Mouse (Mus musculus): ENCODE data around the gene Mras. TPM values are rescaled to one million over a fixed set of nuclear protein-coding genes. Genes with fewer than 3 reads are reported as not detected.

Mras gene
- polyA plus RNA-seq, 1 experiment from 2014 or later: 29.6 TPM

DNA sequence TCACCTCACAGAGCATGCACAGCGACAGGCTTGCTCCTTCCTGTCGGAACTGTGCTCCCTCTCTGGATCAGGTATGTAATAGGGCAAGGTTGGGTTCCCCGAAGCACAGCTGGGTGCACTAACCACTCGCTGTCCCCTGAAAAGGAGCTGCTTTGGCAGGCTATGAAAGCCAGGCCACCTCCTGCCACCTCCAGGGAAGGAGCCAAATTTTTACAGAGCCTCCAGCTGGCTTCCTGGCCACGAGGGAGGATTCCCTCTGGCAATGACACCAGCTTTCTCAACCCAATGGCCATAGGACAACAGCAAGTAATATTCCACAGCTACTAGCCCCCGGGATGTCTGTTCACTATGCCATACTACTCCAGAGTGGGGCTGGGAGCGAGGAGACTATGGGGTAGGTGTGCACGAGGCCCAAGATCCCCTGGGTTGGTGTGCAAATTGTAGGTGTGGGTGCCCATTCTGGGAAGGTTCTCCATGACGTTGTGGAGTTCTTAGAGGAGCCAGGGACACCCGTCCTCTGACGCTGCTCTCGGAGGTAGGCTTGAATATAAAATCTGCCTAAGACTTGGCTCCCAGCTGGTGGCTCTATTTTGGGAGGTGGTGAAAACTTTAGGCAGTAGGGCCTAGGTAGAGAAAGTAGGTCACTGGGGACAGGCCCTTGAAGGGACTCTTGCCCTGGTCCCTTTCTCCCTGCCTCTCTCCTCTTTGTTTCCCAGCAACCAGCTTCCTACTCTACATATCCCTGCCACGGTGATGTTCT is 39.9 kb downstream of the Mras start:
- H3K9me3 ChIP-seq: no peaks in the 10 kb centered on the region
- H3K27me3 ChIP-seq: no peaks in the 10 kb centered on the region
- H3K4me3 ChIP-seq: no peak overlapping the region
- WGBS: 84% methylated on average over 13 of the region's 13 CpGs
- no peak overlapping the region for H3K9ac ChIP-seq
- H3K4me2 ChIP-seq (replicated peaks): no peak overlapping the region
- H3K36me3 ChIP-seq: peaks cover 34% of the 10 kb centered on the region
- H3K4me1 ChIP-seq: peaks cover 17% of the 10 kb centered on the region
- H3K27ac ChIP-seq: no peak overlapping the region
- ATAC-seq (ENCODE audit: low FRiP score, low read depth): no peak

DNA sequence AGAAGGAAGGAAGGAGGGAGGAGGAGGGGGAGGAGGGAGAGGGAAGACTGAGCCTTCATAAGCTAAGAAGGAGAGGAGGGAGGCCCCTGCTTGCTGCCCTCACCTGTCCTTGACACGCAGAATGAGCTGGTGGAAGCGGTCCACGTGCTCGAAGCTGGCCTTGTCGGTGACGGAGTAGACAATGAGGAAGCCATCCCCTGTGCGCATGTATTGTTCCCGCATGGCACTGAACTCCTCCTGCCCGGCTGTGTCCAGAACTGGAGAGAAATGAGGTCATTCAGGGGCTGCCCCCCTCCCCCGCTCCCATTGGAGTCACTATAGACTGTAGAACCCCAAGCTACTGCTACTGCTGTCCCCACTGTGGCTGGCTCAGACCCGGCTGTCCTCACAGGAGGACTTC is 42.8 kb downstream of the Mras start:
- H3K9ac ChIP-seq: no peak overlapping the region
- WGBS: 80% methylated on average over 11 of the region's 11 CpGs
- ATAC-seq (ENCODE audit: low FRiP score, low read depth): no peak

GRCm38 (mm10) chr9:99393146-99393545 is 44.0 kb downstream of the Mras start:
- 91% methylated on average over 8 of the region's 8 CpGs for WGBS
- no peak overlapping the region for H3K4me2 ChIP-seq (replicated peaks)
- no peak for ATAC-seq (ENCODE audit: low FRiP score, low read depth)
- H3K4me1 ChIP-seq: peaks cover 15% of the 10 kb centered on the region
- H3K4me3 ChIP-seq: no peak overlapping the region
- no peak overlapping the region for H3K27ac ChIP-seq
- peaks cover 50% of the 10 kb centered on the region for H3K36me3 ChIP-seq
- H3K9me3 ChIP-seq: no peaks in the 10 kb centered on the region
- H3K9ac ChIP-seq: no peak overlapping the region
- H3K27me3 ChIP-seq: no peaks in the 10 kb centered on the region

More for the DNA sequence above, 42.8 kb downstream of the Mras start:
- H3K4me3 ChIP-seq: no peak overlapping the region
- H3K36me3 ChIP-seq: peaks cover 47% of the 10 kb centered on the region
- H3K4me2 ChIP-seq (replicated peaks): no peak overlapping the region
- no peaks in the 10 kb centered on the region for H3K9me3 ChIP-seq
- no peaks in the 10 kb centered on the region for H3K27me3 ChIP-seq
- peaks cover 3% of the 10 kb centered on the region; the same call in 1 of the 2 replicates for H3K4me1 ChIP-seq
- no peak overlapping the region for H3K27ac ChIP-seq

DNA sequence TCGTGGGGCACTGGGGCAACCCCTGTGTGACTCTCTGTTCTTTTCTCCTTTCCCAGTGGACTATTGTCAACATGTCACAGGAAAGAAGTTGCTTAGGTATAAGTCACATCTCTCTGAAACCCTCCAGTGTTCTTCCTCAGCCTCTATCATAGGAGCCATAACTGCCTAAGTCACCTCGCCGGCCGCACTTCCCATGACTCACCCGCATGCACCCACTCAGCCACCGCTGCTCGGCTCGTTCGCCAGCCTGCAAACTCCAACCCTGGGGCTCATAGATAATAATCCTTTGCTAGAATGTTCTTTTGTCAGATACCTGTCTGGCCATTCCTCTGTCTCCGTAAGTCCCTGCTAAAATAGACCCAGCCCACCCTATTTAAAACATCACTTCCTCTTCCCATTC is 45.6 kb downstream of the Mras start:
- Histone ChIP-seq H3K4me2 (replicated peaks) (no peak overlapping the region), H3K4me1 (peaks cover 17% of the 10 kb centered on the region), H3K4me3 (no peak overlapping the region), H3K27me3 (no peaks in the 10 kb centered on the region), H3K9me3 (no peaks in the 10 kb centered on the region), H3K36me3 (peaks cover 53% of the 10 kb centered on the region), H3K9ac (no peak overlapping the region), H3K27ac (no peak overlapping the region)
- ATAC-seq (ENCODE audit: low FRiP score, low read depth): no peak
- 92% methylated on average over 10 of the region's 10 CpGs for WGBS

GRCm38 (mm10) chr9:99390716-99391115 is 46.5 kb downstream of the Mras start:
- Histone ChIP-seq H3K36me3 (peaks cover 60% of the 10 kb centered on the region), H3K4me1 (peaks cover 17% of the 10 kb centered on the region), H3K9ac (no peak overlapping the region), H3K4me2 (replicated peaks) (no peak overlapping the region), H3K9me3 (no peaks in the 10 kb centered on the region), H3K27ac (no peak overlapping the region), H3K4me3 (no peak overlapping the region), H3K27me3 (no peaks in the 10 kb centered on the region)
- 53% methylated on average over 2 of the region's 2 CpGs for WGBS
- no peak for ATAC-seq (ENCODE audit: low FRiP score, low read depth)

DNA sequence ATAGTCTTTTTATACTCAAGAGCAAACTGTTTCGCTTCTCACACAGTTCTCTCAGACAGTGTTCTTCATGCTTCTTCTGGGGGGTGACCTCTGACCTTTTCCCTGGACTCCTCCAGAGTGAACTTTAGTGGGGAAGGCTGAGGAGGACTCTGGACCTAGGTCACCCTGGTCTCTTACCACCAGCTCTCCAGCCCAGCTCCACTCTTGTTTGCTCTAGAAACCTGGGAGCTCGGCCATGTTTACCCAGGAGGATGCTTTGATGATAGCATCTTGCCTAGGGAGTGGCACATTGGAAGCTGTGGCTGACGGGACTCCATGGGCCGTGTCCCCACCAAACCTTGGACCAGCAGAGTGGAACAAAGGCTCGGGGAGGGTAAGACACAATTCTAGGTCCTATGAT is 47.0 kb downstream of the Mras start:
- Histone ChIP-seq H3K4me2 (replicated peaks) (no peak overlapping the region), H3K36me3 (peaks cover 60% of the 10 kb centered on the region), H3K9me3 (no peaks in the 10 kb centered on the region), H3K9ac (no peak overlapping the region), H3K27me3 (no peaks in the 10 kb centered on the region), H3K27ac (no peak overlapping the region), H3K4me1 (peaks cover 17% of the 10 kb centered on the region), H3K4me3 (no peak overlapping the region)
- WGBS: 75% methylated on average over 5 of the region's 5 CpGs
- ATAC-seq (ENCODE audit: low FRiP score, low read depth): no peak

GRCm38 (mm10) chr9:99389506-99389905 is 47.7 kb downstream of the Mras start:
- Histone ChIP-seq H3K27ac (no peak overlapping the region), H3K9me3 (no peaks in the 10 kb centered on the region), H3K4me3 (no peak overlapping the region), H3K36me3 (peaks cover 59% of the 10 kb centered on the region), H3K9ac (no peak overlapping the region), H3K4me2 (replicated peaks) (no peak overlapping the region), H3K4me1 (peaks cover 17% of the 10 kb centered on the region), H3K27me3 (no peaks in the 10 kb centered on the region)
- WGBS: 66% methylated on average over 8 of the region's 8 CpGs
- ATAC-seq (ENCODE audit: low FRiP score, low read depth): no peak

GRCm38 (mm10) chr9:99388856-99389255 is 48.3 kb downstream of the Mras start:
- peak overlapping the region; percentile 1; the same call in 1 of the 2 replicates for H3K27ac ChIP-seq
- H3K4me3 ChIP-seq: no peak overlapping the region
- H3K4me2 ChIP-seq (replicated peaks): no peak overlapping the region
- peaks cover 17% of the 10 kb centered on the region for H3K4me1 ChIP-seq
- no peaks in the 10 kb centered on the region for H3K9me3 ChIP-seq
- H3K36me3 ChIP-seq: peaks cover 56% of the 10 kb centered on the region
- no peak overlapping the region for H3K9ac ChIP-seq
- H3K27me3 ChIP-seq: no peaks in the 10 kb centered on the region
- no peak for ATAC-seq (ENCODE audit: low FRiP score, low read depth)
- WGBS: 75% methylated on average over 9 of the region's 9 CpGs

- no peak overlapping the region for H3K27ac ChIP-seq
- H3K4me1 ChIP-seq: peaks cover 17% of the 10 kb centered on the region
- whole genome bisulfite sequencing: 74% methylated on average over 5 of the region's 5 CpGs
- no peaks in the 10 kb centered on the region for H3K9me3 ChIP-seq
- H3K4me3 ChIP-seq: no peak overlapping the region
- ATAC-seq (ENCODE audit: low FRiP score, low read depth): no peak
- H3K36me3 ChIP-seq: peaks cover 54% of the 10 kb centered on the region
- no peak overlapping the region for H3K9ac ChIP-seq
- no peaks in the 10 kb centered on the region for H3K27me3 ChIP-seq
- H3K4me2 ChIP-seq (replicated peaks): no peak overlapping the region
These were observed 49.1 kb downstream of the Mras start for GRCm38 (mm10) chr9:99388078-99388477.

DNA sequence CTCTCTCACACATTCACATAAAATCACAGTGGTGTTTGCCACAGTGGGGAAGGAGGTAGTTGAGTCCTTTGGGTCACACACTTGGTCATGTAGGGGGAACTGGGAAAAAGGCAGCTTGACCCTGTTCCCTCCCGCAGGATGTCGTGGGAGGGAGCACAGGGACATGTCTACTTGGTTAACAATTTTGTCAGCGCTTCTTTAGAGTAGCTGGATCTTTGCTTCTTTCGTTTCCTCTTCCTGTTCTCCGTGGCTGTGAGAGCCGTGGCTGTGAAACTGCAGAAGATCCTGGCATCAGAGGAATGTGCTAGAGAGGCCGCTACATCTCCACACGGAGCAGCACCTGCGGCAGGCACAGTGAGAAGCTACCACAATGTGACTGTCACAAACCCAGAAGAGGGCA is 54.6 kb downstream of the Mras start:
- Histone ChIP-seq H3K27me3 (peaks cover 4% of the 10 kb centered on the region), H3K4me2 (replicated peaks) (no peak overlapping the region), H3K4me1 (no peaks in the 10 kb centered on the region), H3K27ac (no peak overlapping the region), H3K9ac (no peak overlapping the region), H3K4me3 (no peak overlapping the region), H3K36me3 (peaks cover 11% of the 10 kb centered on the region; the same call in 1 of the 2 replicates), H3K9me3 (no peaks in the 10 kb centered on the region)
- no peak for ATAC-seq (ENCODE audit: low FRiP score, low read depth)
- 75% methylated on average over 9 of the region's 9 CpGs for whole genome bisulfite sequencing

DNA sequence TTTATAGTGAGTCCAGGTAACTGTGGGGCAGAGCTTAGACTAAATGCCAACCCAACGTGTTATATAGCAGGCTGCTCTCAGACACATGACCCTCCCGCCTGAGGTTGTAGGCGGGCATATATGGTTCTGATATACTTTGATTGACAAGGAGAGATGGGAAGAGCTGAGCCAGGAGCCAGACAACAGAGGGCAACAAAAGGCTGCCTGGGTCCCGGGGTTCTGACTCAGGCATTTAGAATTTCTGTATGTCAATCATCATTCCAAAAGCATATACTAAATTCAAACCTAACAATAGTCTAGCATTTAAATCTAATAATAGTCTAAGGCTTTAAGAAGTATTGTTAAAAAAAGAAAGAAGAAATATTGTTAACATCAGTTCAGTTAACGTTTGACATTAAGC is 58.0 kb downstream of the Mras start:
- H3K4me2 ChIP-seq (replicated peaks): no peak overlapping the region
- no peak overlapping the region for H3K27ac ChIP-seq
- no peak overlapping the region for H3K4me3 ChIP-seq
- whole genome bisulfite sequencing: 61% methylated on average over 5 of the region's 5 CpGs
- H3K36me3 ChIP-seq: no peaks in the 10 kb centered on the region
- no peak overlapping the region for H3K9ac ChIP-seq
- H3K9me3 ChIP-seq: no peaks in the 10 kb centered on the region
- H3K27me3 ChIP-seq: peaks cover 9% of the 10 kb centered on the region
- ATAC-seq (ENCODE audit: low FRiP score, low read depth): no peak
- no peaks in the 10 kb centered on the region for H3K4me1 ChIP-seq

- no peak overlapping the region for H3K27ac ChIP-seq
- WGBS: 11% methylated on average over 14 of the region's 14 CpGs
- no peak overlapping the region for H3K4me3 ChIP-seq
- no peaks in the 10 kb centered on the region for H3K9me3 ChIP-seq
- no peak for ATAC-seq (ENCODE audit: low FRiP score, low read depth)
- H3K36me3 ChIP-seq: no peaks in the 10 kb centered on the region
- peaks cover 9% of the 10 kb centered on the region for H3K27me3 ChIP-seq
- H3K4me2 ChIP-seq (replicated peaks): 0 out of 2 replicates have a peak overlapping the region, but pooled peaks have one; percentile 11
- no peak overlapping the region for H3K9ac ChIP-seq
- H3K4me1 ChIP-seq: no peaks in the 10 kb centered on the region
These were observed 60.4 kb downstream of the Mras start for GRCm38 (mm10) chr9:99376591-99377418.
